In the genomic region with DNA sequence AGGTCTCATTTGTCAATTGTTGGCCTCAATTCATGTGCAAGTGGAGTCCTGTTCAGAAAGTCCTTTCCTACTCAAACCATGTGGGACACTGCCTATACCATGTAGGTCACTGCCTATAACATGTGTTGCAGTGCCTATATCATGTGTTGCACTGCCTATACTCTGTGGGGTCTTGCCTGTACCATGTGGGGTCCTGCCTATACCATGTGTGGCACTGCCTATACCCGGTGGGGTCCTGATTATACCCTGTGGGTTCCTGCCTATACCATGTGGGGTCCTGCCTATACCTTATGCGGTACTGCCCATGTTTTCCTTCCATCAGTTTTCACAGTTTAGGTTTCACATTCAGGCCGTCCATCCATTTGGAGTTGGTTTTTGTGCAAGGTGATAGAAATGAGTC, we compare ENCODE assay signal across 15 mouse cellular contexts.
"Had no signal": no experiment of that assay in that cellular context is flagged by ENCODE, and none has a peak within 500 bp of the region (broad histone marks: within the 10 kb centered on the region; RNA-seq: fewer than 3 reads in every experiment).

No protein-coding gene starts in this region.

- H3K9ac ChIP-seq: limb, embryonic 13.5 days; liver, embryonic 14.5 days; neural tube, embryonic 12.5 days; stomach, embryonic 15.5 days had no signal

- DNase-seq: kidney, adult 11 months; kidney, adult 9 months; kidney, postnatal 10 days; left cerebral cortex, postnatal 4 days; lung, adult 18-20 months; lung, postnatal 4 days; right cerebral cortex, postnatal 14 days; thymus, adult 2 months; thymus, postnatal 25 days had no signal

- ATAC-seq: lung, postnatal 0 days had no signal

- H3K9me3 ChIP-seq: limb, embryonic 13.5 days; stomach, embryonic 15.5 days had no signal

- H3K36me3 ChIP-seq: limb, embryonic 13.5 days; neural tube, embryonic 12.5 days; stomach, embryonic 15.5 days had no signal

- H3K4me3 ChIP-seq: limb, embryonic 13.5 days; myocyte; neural tube, embryonic 12.5 days; stomach, embryonic 15.5 days had no signal

- H3K4me1 ChIP-seq: limb, embryonic 13.5 days; neural tube, embryonic 12.5 days; stomach, embryonic 15.5 days had no signal

- H3K4me2 ChIP-seq: limb, embryonic 13.5 days; neural tube, embryonic 12.5 days; stomach, embryonic 15.5 days had no signal

- H3K27me3 ChIP-seq: limb, embryonic 13.5 days; neural tube, embryonic 12.5 days; stomach, embryonic 15.5 days had no signal

- H3K27ac ChIP-seq: limb, embryonic 13.5 days; liver, embryonic 14.5 days; neural tube, embryonic 12.5 days; stomach, embryonic 15.5 days had no signal
